9 mouse cellular contexts compared by ENCODE assay signal in genomic region chr17:25469798-25470197, GRCm38 (mm10). TPM values are rescaled to one million over a fixed set of nuclear protein-coding genes. Genes with fewer than 3 reads are reported as not detected.
DNase-seq lines count a peak whose midpoint lies in the region; ATAC-seq and TF ChIP-seq lines count a peak whose summit lies in the region.
"Had no signal": no experiment of that assay in that cellular context is flagged by ENCODE, and none has a peak within 500 bp of the region (broad histone marks: within the 10 kb centered on the region; RNA-seq: fewer than 3 reads in every experiment).

No protein-coding gene starts in this region.

- no peaks in the 10 kb centered on the region for H3K36me3 ChIP-seq in kidney, postnatal 0 days (ENCODE audit: insufficient read depth, low read length)
- no peaks in the 10 kb centered on the region for H3K36me3 ChIP-seq in liver, postnatal 0 days (replicated peaks; ENCODE audit: insufficient read depth, low read length)
- H3K36me3 ChIP-seq: embryonic facial prominence, embryonic 15.5 days had no signal

- H3K4me2 ChIP-seq in kidney, postnatal 0 days (ENCODE audit: low read length) = no peak overlapping the region
- no peak overlapping the region for H3K4me2 ChIP-seq in liver, postnatal 0 days (ENCODE audit: low read depth, low read length)
- H3K4me2 ChIP-seq: embryonic facial prominence, embryonic 15.5 days had no signal

- 0 out of 2 replicates have a peak, but pooled peaks have one; percentile 19 for ATAC-seq in granulocyte monocyte progenitor cell, adult 5-6 weeks (replicated peaks; ENCODE audit: poor library complexity, severe bottlenecking)
- ATAC-seq in kidney, postnatal 0 days (replicated peaks; ENCODE audit: low FRiP score, low read depth) = 0 out of 2 replicates have a peak, but pooled peaks have one; percentile 15
- no peak for ATAC-seq in liver, postnatal 0 days
- ATAC-seq in megakaryocyte-erythroid progenitor cell, adult 5-6 weeks (replicated peaks; ENCODE audit: low FRiP score, low TSS enrichment, poor library complexity, severe bottlenecking) = no peak

- DNase-seq in urinary bladder, adult 2 months (ENCODE audit: low spot score) = peak; percentile 42
- no peak for DNase-seq in urinary bladder, postnatal 10 days (ENCODE audit: low spot score)
- peak; percentile 88 for DNase-seq in embryo, embryonic 10 days (ENCODE audit: low spot score)
- peak; percentile 88 for DNase-seq in kidney, postnatal 0 days (ENCODE audit: low spot score)
- peak; percentile 73 for DNase-seq in liver, postnatal 0 days
- DNase-seq in ovary, postnatal 36 days (ENCODE audit: low spot score) = peak; percentile 57

- no peak for TF ChIP-seq EP300 in liver, postnatal 0 days (IDR thresholded peaks at IDR 0.05; ENCODE audit: low read depth)

- no peak overlapping the region for H3K9ac ChIP-seq in kidney, postnatal 0 days (ENCODE audit: low read depth, low read length)
- H3K9ac ChIP-seq in liver, postnatal 0 days (replicated peaks) = no peak overlapping the region
- H3K9ac ChIP-seq: embryonic facial prominence, embryonic 15.5 days had no signal

- WGBS in kidney, postnatal 0 days = 24% methylated on average over 7 of the region's 8 CpGs
- 31% methylated on average over 8 of the region's 8 CpGs for WGBS in liver, postnatal 0 days (ENCODE audit: insufficient replicate concordance)

- no peak overlapping the region for H3K4me3 ChIP-seq in kidney, postnatal 0 days (replicated peaks; ENCODE audit: low read depth, low read length)
- no peak overlapping the region for H3K4me3 ChIP-seq in liver, postnatal 0 days (ENCODE audit: low read depth, low read length)
- H3K4me3 ChIP-seq: embryonic facial prominence, embryonic 15.5 days had no signal

- H3K4me1 ChIP-seq in kidney, postnatal 0 days (replicated peaks; ENCODE audit: insufficient read depth, low read length) = peaks cover 5% of the 10 kb centered on the region; the same call in 1 of the 2 replicates
- peaks cover 3% of the 10 kb centered on the region; the same call in 1 of the 2 replicates for H3K4me1 ChIP-seq in liver, postnatal 0 days (ENCODE audit: insufficient read depth)

- H3K27me3 ChIP-seq in kidney, postnatal 0 days (ENCODE audit: insufficient read depth, low read length) = no peaks in the 10 kb centered on the region
- H3K27me3 ChIP-seq in liver, postnatal 0 days (ENCODE audit: insufficient read depth, low read length) = no peaks in the 10 kb centered on the region

- H3K27ac ChIP-seq in kidney, postnatal 0 days = no peak overlapping the region
- H3K27ac ChIP-seq in liver, postnatal 0 days (ENCODE audit: low read depth) = no peak overlapping the region
- H3K27ac ChIP-seq: embryonic facial prominence, embryonic 15.5 days had no signal

- TF ChIP-seq CTCF in kidney, postnatal 0 days (IDR thresholded peaks at IDR 0.05; ENCODE audit: low read depth) = peak; percentile 88
- peak; percentile 81 for TF ChIP-seq CTCF in liver, postnatal 0 days (IDR thresholded peaks at IDR 0.05; ENCODE audit: low read depth)

- H3K9me3 ChIP-seq in kidney, postnatal 0 days (replicated peaks; ENCODE audit: low read length) = no peaks in the 10 kb centered on the region
- no peaks in the 10 kb centered on the region for H3K9me3 ChIP-seq in liver, postnatal 0 days (ENCODE audit: low read length)
- H3K9me3 ChIP-seq: embryonic facial prominence, embryonic 15.5 days had no signal

RNA-seq across cellular contexts. Expression of gene Tekt4, which starts 15.4 kb away (rescaled TPM):
- 0.12 and 0.15 TPM in 2 replicates for polyA plus RNA-seq in urinary bladder, adult 2 months (2012; rRNA removed)
- not detected in 2 replicates for total RNA-seq in granulocyte monocyte progenitor cell, adult 5-6 weeks (2014; fragmentation: Nextera tagmentation)
- total RNA-seq in granulocyte monocyte progenitor cell, adult 5-6 weeks (2017) = not detected in 2 replicates
- 0.14 TPM in 1 of 2 replicates, not detected in the other for polyA plus RNA-seq in kidney, postnatal 0 days (2015; fragmentation: Nextera tagmentation; extraction: Ambion mirVana)
- 0.07 and 0.15 TPM in 2 replicates for polyA plus RNA-seq in liver, postnatal 0 days (2015; fragmentation: Nextera tagmentation; extraction: Ambion mirVana)
- not detected in 2 replicates for total RNA-seq in megakaryocyte-erythroid progenitor cell, adult 5-6 weeks (2014; fragmentation: Nextera tagmentation)
- total RNA-seq in megakaryocyte-erythroid progenitor cell, adult 5-6 weeks (2017) = not detected in 2 replicates

RNA-seq across cellular contexts. Expression of gene Sstr5, which starts 27.3 kb away (rescaled TPM):
- polyA plus RNA-seq in urinary bladder, adult 2 months (2012; rRNA removed) = 0.06 TPM in 1 of 2 replicates, not detected in the other
- total RNA-seq in granulocyte monocyte progenitor cell, adult 5-6 weeks (2014; fragmentation: Nextera tagmentation) = not detected in 2 replicates
- not detected in 2 replicates for total RNA-seq in granulocyte monocyte progenitor cell, adult 5-6 weeks (2017)
- not detected in 2 replicates for polyA plus RNA-seq in kidney, postnatal 0 days (2015; fragmentation: Nextera tagmentation; extraction: Ambion mirVana)
- polyA plus RNA-seq in liver, postnatal 0 days (2015; fragmentation: Nextera tagmentation; extraction: Ambion mirVana) = not detected in 2 replicates
- not detected in 2 replicates for total RNA-seq in megakaryocyte-erythroid progenitor cell, adult 5-6 weeks (2014; fragmentation: Nextera tagmentation)
- total RNA-seq in megakaryocyte-erythroid progenitor cell, adult 5-6 weeks (2017) = not detected in 2 replicates

RNA-seq across cellular contexts. Expression of gene Cacna1h, which starts 36.2 kb away (rescaled TPM):
- 28.6 and 59.3 TPM in 2 replicates for polyA plus RNA-seq in urinary bladder, adult 2 months (2012; rRNA removed)
- total RNA-seq in granulocyte monocyte progenitor cell, adult 5-6 weeks (2014; fragmentation: Nextera tagmentation) = not detected in 2 replicates
- total RNA-seq in granulocyte monocyte progenitor cell, adult 5-6 weeks (2017) = not detected in 2 replicates
- polyA plus RNA-seq in kidney, postnatal 0 days (2015; fragmentation: Nextera tagmentation; extraction: Ambion mirVana) = 1.2 and 1.7 TPM in 2 replicates
- 0.15 and 0.17 TPM in 2 replicates for polyA plus RNA-seq in liver, postnatal 0 days (2015; fragmentation: Nextera tagmentation; extraction: Ambion mirVana)
- 0.67 and 3.8 TPM in 2 replicates for total RNA-seq in megakaryocyte-erythroid progenitor cell, adult 5-6 weeks (2014; fragmentation: Nextera tagmentation)
- total RNA-seq in megakaryocyte-erythroid progenitor cell, adult 5-6 weeks (2017) = 0.15 TPM in 1 of 2 replicates, not detected in the other

Comparison
In these comparisons a context has a peak if more than half of its experiments do, and no peak if none do; other contexts are left out.
1. ATAC-seq: peak in granulocyte monocyte progenitor cell, adult 5-6 weeks (single experiment) and kidney, postnatal 0 days (single experiment); none in liver, postnatal 0 days (single experiment) and megakaryocyte-erythroid progenitor cell, adult 5-6 weeks (single experiment).
2. RNA of gene Cacna1h, which starts 36.2 kb away (polyA plus RNA-seq): 28.6 to 59.3 TPM in urinary bladder, adult 2 months; 1.2 to 1.7 TPM in kidney, postnatal 0 days and 0.15 to 0.17 TPM in liver, postnatal 0 days; every median in the first group is over 10 times any median in the second.